Mouse (Mus musculus) spleen, adult 18-20 months (tissue): ENCODE results near the gene Stat5b.
"Not testable (repeated sequence)": the region's sequence is repeated elsewhere in the genome, so short reads cannot be mapped to it uniquely, and the experiment has no call there.

Experiments
- DNase-seq, 2 experiments: peaks; one replicate each; pipeline ENCODE4 v3.0.0; 2022; ENCODE audit warnings: mixed read lengths in 2 of 2

The Stat5b gene

DNA sequence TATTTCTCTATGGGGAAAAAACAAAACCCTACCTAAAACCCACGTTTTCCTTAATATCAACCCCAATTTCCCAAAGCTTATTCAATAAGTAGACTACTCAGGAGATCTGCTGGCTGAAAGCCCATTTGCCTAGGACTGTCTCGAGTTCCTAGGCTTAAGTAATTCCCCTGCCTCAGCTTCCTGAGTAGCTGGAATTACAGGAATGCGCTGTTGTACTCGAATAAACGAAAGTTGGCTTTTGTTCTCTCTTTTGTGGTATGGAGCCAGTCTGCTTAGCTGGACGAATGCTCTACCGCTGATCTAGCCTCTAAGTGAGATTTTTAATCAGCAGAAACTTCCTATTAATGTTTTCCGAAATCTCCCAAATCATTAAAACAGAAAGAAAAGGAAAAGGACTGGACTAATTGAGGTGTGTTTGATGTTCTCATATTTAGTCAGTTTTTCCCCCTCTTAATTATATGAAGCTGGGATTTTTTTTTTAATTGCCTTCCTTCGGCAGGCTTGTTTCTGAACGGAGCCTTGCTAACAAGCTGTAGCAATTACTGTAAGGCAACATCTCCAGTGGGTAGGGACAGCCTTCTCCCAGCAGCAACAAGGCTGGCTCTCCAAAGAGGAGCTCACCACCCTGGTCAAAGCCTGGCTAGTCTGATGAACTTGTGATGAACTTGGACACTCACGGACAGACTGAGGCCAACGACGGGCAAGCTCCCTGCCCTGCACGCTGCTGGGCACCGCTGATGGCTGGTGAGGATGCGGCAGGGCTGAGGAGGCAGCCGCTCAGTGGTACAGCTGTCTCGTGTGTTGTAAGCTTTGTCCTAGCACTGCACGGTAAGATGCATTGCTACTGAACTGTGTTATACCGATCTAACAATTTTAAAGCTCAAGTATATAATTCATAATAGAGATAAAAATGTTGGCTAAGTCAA lies 43.9 kb downstream of the Stat5b start:
- DNase-seq: no peak

GRCm38 (mm10) chr11:100805535-100805934 lies 45.0 kb downstream of the Stat5b start:
- DNase-seq: no peak

DNA sequence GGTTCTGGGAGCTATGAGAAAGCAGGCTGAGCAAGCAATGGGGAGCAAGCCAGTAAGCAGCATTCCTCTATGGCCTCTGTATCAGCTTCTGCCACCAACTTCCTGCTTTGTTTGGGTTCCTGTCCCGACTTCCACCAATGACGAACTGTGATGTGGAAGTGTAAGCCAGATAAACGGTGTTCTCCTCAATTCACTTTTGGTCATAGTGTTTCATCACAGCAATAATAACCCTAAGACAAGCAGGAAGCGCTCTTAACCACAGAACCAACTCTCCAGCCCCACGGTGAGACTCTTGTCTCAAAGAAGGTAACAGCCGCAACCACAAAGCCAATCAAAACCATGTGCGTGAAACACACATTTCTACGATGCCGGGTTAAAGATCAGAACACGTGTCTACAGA lies 46.1 kb downstream of the Stat5b start:
- DNase-seq: no peak

DNA sequence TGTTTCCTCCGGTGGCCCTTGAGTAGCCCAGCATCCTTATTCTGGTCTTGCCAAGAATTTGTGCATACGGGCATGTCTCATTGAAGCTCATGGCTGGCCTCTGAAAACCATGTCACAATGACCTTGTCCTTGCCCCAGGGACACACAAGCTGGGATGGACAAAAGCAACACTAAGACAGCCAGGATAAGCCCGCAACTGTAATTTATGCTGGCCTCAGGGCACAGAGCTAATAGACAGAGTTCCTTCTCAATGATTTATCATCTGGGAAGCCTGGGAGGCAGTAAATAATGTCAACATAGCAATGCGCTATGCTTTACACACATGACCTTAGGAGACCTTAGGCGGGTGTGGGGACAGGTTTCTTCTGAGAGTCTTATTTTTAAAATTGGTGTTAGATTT lies 51.1 kb downstream of the Stat5b start:
- no peak for DNase-seq

- DNase-seq: no peak
Observed at GRCm38 (mm10) chr11:100796585-100796984, 53.9 kb downstream of the Stat5b start.

DNA sequence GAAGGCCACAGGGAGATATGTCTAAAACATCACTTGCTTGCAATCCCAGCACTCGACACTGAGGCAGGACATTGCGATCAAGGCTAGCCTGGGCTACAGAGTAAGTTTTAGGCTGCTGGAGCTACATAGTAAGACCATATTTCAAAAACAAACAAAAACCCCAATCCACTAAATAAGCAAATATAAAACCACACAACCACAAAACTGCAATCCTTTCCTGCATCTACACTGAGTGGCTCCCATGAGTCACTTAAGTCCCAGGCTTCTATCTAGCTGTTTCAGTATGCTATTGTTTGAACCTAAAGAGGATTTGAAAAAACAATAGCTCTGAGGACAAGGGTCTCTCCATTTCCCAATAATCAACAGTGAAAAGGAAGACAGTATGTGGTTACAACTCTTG lies 55.1 kb downstream of the Stat5b start:
- no peak for DNase-seq

- no peak for DNase-seq
Observed at GRCm38 (mm10) chr11:100791457-100792049, 59.0 kb downstream of the Stat5b start.

DNA sequence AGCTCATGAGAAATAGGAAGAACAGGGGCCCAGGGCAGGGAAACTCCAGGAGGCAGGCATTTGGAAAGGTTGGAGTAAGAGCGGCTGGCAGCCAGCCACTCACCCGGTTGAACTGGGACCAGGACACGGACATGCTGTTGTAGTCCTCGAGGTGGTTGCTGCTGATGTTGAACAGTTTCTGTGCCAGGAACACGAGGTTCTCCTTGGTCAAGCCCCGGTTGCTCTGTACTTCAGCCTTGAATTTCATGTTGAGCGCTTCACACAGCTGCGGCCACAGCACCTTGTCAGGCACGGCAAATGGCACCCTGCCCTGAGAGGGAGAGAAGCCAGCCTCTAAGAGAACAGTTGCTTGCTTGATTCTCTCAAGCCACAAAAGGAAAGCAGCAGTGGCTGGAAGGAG lies 59.9 kb downstream of the Stat5b start:
- not testable (repeated sequence) for DNase-seq

- DNase-seq: no peak
Observed at GRCm38 (mm10) chr11:100789702-100790101, 60.8 kb downstream of the Stat5b start.

DNA sequence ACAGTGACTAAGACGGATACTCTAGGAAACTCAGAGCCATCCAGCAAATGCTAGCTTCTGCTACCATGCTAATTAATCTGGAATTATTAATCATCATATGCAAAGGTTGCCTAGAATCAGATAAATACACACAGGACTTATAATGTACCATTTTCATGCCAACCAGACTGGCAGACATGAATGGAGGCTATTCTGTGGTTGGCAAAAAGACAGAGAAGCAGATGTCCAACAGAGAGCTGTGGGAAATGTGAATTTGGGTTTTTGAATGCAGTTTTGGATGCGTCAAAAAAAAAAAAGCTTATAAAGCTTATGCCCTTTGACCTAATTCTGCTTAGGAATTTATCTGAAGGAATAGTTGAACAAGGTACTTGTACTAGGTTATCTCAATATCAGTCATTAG lies 64.8 kb downstream of the Stat5b start:
- no peak for DNase-seq

DNA sequence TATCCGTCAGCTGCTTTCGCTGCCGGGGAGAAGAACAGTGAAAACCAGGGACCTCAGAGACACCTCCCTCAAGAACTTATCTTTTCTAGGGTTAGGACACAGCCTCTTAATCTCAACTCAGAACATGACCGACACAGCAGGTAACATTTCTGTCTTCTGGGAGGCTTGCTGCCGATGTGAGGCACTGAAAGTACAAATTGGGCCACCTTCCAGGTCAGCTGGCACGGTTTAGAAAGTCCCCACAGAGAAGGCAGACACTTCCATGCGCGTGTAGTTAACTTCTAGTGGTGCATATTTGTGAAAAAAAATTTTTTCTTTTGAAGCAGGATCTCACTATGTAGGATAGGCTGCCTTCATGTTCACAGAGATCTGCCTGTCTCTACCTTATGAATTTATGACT lies 66.2 kb downstream of the Stat5b start:
- DNase-seq: no peak

DNA sequence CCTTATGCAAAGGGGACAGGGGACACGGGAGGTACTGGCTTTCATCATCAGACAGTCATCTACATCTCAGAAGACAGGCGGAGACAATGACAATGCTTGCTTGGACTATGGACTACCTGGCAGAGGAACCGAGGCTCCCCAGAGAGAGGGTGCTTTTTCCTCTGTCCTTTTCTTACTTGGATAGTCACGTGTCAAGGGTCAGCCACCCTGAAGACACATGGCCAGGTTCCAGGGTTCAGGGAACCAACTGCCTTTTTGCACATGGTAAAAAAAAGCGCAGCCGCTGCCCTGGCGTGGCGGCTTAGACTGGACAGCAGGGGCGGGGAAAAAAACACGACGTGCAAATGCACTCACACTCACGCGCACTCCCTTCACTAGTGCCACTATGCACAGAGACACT lies 68.0 kb downstream of the Stat5b start:
- no peak for DNase-seq

DNA sequence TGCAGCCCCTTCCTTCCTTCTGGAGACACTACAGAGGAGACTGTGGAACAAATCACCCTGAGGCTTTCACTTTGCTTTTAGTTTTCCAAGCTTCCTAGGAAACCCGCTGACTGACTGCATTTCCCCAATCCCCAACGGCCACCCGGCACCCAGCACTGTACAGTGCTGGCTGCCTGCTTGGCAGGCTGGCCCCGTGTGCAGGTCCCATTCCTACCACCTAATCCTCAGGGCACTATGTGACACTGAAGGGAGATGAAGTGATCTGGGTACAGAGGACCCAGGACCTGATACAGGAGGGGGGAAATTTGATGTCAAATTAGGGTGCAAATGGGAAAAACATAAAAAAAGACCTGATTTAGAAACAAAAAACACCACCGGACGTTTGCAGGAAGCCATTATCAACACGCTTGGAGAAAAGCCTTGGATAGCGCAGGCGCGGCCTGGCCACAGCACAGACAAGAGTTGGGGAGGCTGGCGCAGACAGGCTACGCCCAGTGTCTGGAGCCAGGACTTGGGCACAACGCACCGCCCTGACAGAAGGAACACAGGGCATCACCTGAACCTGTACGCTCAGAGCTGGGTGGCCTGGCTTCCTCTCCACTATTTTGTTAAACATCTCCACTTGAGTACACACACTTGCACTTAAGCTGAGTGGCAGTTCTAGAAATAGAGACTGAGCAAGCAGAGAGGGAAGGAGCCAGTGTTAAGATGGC lies 68.6 kb downstream of the Stat5b start:
- no peak for DNase-seq

- no peak for DNase-seq
Observed at GRCm38 (mm10) chr11:100780247-100780646, 70.3 kb downstream of the Stat5b start.

DNA sequence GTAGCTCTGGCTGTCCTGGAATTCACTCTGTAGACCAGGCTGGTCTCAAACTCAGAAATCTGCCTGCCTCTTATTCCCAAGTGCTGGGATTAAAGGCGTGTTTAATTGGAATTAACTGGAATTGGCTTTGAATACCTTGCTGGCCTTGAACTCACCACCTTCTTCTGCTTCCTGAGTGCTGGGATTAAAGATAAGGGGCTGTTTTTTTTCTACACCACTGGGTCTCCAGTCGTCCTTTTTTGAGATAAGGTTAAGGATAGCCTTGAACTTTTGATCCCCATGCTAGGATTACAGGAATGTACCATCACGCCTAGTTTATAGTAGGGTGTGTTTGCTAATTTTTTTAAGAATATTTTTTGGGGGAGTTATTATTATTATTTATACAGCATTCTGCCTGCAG lies 72.5 kb downstream of the Stat5b start:
- DNase-seq: no peak

DNA sequence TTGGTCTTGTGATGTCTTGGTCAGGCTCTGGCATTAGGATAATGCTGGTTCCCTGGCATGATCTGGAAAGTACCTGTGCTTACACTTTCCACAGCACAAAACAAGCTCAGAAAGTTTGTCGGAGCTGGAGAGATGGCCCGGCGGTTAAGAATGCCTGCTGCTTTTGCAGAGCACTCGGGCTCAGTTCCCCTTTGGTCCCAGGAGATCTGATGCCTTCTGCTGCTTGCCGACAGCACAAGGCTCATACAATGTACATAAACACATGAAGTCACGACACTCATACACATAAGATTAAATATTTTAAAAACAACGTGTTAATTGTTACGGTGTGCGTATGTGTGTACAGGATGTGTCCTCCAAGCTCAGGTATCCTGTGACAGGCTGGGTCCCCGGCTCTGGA lies 74.6 kb downstream of the Stat5b start:
- DNase-seq: peak; percentile 38 to 50

DNA sequence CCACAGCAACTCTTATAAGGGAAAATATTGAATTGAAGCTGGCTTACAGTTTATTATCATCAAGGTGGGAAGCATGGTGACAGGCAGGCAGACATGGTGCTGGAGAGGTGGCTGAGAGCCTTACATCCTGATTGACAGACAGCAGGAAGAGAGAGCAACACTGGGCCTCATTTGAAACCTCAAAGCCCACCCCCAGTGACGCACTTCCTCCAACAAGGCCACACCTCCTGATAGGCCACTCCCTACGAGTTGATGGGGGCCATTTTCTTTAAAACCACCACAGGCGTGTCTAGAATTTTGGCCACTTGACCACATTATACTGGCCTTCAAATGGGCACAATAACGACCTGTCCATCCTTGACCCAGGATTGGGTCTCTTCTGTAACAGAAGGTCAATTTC lies 76.3 kb downstream of the Stat5b start:
- no peak for DNase-seq

DNA sequence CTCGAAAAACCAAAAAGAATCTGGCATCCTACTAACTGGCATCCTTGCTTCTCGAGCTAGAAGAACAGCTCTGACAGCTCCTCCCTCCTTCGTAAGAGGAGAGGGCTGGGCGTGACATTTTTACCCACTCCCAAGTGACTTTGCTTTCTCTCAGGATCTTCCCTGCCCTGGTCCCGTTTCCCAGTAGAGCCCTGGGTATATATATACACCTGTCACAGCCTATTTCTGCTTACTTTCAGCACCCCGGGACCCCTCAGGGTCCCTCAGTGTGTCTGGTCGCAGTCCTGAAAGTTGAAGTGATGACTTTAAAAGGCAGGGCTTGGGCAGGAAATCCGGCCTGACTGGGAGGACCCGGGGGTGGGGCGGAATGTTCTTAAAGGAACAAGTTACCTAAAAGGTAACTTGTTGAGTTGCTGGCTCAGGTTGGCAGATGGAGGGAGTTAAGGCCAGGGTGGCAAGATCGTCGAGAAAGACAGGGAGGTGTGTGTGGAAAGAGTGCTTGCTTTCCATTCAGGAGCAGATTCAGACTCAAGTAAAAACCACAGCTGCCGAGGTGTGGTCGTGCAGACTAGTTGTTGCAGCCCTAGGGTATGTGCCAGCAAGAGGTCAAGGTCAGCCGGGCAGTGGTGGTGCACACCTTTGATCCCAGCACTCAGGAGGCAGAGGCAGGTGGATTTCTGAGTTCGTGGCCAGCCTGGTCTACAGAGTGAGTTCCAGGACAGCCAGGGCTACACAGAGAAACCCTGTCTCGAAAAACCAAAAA lies 79.7 kb downstream of the Stat5b start, which contains the start of gene Ghdc:
Ghdc (minus strand) TSS at position 312 of the 763 bp plus-strand sequence.
- peak; percentile 66 to 84 for DNase-seq

- no peak for DNase-seq
Observed at GRCm38 (mm10) chr11:100769980-100770379, 80.5 kb downstream of the Stat5b start.

- DNase-seq: no peak
Observed at GRCm38 (mm10) chr11:100767871-100768270, 82.7 kb downstream of the Stat5b start.

DNA sequence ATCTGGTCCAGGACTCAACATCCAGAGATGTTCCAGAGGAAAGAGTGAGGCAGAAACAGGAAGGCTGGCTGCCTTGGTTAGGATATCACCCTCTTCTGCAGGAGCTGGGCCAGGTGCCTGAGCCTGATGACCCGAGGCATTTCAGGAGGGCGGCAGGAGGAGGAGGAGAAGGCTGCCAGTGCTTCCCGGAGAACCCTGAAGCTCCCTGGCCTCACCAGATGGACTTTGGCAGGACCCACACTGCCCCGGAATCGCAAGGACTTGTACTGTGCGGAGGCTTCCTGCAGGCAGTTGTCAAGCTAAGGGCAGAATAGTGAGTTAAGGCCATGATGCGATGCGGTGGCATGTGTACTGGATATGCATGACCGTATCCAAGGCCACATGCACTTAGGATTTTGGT lies 83.8 kb downstream of the Stat5b start:
- no peak for DNase-seq

DNA sequence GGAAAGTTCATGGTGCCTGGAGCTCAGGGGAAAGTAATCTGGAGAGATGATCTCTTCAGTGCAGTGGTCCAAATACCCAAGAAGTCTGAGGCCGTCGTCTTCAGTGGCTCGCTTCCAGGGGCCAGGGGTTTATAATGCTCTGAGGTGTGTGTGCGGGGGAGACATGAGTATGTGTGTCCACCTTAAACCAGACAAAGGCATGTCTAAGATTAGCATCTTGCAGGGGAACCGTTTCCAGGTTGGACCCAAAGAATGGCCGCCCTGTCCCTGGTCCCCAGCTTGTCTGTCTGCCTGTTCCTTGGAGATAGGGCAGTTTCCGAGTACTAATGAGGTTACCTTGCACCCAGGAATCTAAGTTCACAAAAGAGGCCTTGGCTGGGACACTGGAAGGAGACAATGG lies 87.7 kb downstream of the Stat5b start, which contains the start of gene Hcrt:
Hcrt (minus strand) TSS at position 101 of the 400 bp plus-strand sequence.
- DNase-seq: no peak

DNA sequence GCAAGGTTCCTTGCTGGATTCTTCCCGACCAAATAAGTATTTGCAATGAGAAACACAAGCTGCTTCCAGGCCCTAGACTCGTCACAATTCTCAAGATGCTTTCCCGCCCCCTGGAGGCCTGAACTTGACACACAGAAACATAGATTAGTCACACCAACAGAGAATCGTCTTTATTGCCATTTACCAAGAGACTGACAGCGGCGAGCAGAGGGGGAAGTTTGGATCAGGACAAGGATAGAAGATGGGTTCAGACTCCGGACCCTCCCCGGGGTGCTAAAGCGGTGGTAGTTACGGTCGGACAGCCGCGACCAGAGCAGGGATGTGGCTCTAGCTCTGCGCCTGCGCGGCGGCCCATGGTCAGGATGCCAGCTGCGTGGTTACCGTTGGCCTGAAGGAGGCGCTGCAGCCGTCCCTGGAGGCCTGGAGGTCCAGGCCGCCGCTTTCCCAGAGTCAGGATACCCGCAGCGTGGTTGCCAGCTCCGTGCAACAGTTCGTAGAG lies 88.9 kb downstream of the Stat5b start:
- peak; percentile 63 to 78 for DNase-seq
